Mouse (Mus musculus) frontal cortex, postnatal 10 days (tissue): ENCODE results near the gene Pip5k1c.

Source experiments
- DNase-seq, 2 experiments: peaks; one replicate each; pipeline ENCODE4 v3.0.0; 2022; ENCODE audit warnings: low spot score in 2 of 2, mixed read lengths in 1 of 2

Pip5k1c gene

DNA sequence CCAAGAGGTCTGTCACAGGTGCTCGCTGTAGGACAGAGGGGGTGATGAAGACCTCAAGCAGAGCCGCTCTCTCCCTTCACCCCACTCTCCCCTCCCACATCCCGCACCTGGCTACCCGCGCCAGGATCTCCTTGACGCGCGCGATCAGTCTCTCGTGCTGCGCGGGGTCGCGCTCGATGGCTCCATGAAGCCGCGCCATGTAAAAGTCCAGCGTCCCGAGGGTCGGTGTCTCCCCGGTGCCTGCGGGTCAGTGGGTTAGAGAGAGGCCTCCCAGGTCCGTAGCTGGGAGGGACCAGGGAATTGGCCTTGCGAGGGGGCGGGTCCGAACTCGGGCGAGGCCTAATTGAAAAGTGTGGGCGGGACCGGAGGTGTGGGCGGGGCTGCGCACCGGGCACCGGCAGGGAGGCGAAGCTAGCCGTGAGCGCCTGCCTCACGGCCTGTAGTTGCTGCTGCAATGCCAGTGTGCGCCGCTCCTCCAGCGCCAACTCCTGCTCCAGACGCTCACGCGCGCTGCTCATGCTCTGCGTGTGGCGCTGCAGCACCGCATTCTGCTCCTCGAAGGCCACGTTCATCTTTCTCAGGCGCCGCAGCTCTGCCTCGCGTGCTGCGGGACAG lies 53.8 kb downstream of the Pip5k1c start:
- peak in 1 of 2 experiments; percentile 58 for DNase-seq

- no peak for DNase-seq
Measured at GRCm38 (mm10) chr10:81349146-81349545, 56.4 kb downstream of the Pip5k1c start.

DNA sequence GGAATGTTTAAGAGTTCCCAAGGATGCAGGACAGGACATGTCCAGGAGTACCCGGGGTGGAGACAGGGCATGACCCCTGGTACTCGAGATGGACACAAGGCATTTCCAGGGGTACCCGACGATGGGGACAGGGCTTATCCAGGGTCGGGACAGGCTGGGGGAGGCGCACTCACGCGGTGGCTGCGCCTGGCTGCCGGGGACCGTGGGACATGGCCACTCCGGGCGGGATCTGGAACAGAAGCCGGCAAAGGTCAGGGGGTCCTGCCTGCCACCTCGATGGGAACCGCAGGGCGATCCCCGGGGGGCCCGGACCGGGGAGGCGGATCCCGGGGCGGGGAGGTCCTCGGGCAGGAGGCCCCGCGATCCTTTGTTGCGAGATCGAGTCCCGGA lies 57.2 kb downstream of the Pip5k1c start:
- DNase-seq, result peak in 1 of 2 experiments; percentile 53

GRCm38 (mm10) chr10:81350351-81351063 lies 57.7 kb downstream of the Pip5k1c start, which contains the start of gene Hmg20b:
Gene Hmg20b (minus strand): TSS chr10:81350480.
- peak; percentile 99 to 100 for DNase-seq

GRCm38 (mm10) chr10:81351678-81352291 lies 59.0 kb downstream of the Pip5k1c start:
- no peak for DNase-seq

GRCm38 (mm10) chr10:81354738-81355477 lies 62.1 kb downstream of the Pip5k1c start:
- no peak for DNase-seq

GRCm38 (mm10) chr10:81355533-81355932 lies 62.8 kb downstream of the Pip5k1c start:
- no peak for DNase-seq

GRCm38 (mm10) chr10:81356352-81356990 lies 63.7 kb downstream of the Pip5k1c start:
- DNase-seq, result no peak

DNA sequence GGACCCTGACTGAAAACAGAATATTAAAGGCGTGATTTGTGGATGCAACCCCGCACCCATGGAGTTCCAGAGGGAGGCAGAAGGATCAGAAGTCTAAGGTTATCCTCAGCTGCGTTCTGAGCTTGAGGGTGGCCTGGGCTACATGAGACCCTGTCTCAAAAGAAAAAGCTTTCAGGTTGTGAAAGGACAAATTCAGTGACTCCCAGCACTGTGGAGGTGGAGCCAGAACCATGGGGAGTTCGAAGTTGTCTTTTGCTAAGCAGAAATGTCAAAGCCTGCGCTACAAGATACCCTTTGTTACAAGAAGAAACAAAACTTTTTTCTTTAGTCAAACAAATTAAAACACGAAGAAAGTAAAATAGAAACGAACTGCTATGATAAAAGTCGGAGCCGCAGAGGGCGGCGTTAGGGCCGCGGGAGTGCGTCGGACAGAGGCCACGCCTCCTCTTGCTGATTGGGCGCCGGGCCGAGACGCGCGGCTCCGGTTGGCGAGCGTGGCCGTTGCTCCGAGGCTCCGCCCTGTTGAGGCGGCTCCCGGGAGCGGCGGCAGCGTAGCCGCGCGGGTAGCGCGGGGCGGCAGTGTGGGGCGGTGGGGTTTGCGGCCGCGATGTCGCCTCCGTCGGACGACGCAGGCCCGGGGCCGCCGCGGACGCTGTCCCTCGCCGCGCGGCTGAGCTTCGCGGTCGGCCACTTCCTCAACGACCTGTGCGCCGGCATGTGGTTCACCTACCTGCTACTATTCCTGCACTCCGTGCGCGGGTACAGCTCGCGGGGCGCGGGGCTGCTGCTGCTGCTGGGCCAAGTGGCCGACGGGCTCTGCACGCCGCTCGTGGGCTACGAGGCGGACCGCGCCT lies 64.5 kb downstream of the Pip5k1c start, which contains the start of gene Mfsd12:
Gene Mfsd12, plus strand, starts transcription at position 501 of the 854 bp plus-strand sequence.
- peak; percentile 81 to 90 for DNase-seq

DNA sequence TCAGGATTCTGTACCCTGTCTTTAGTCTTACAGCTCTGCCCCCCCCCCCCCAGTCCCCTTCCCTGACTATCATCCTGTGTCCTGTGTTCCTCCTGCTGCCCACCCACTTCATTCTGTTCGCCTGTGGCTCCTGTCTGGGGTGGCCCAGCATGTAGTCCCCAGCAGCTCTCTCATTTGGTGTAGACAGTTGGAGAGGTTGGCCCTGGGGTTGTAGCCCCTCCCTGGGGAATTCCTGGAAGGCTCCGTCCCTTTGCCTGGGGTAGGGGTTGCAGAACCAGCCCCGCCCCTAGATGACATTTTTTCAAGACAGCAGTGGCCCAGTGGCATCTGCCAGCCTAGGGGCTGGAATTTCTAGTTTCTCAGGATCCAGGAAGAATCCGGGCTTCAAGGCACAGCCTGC lies 65.4 kb downstream of the Pip5k1c start:
- DNase-seq, result no peak

GRCm38 (mm10) chr10:81358841-81359240 lies 66.1 kb downstream of the Pip5k1c start:
- no peak for DNase-seq

GRCm38 (mm10) chr10:81360721-81361120 lies 68.0 kb downstream of the Pip5k1c start:
- no peak for DNase-seq

GRCm38 (mm10) chr10:81362336-81362949 lies 69.7 kb downstream of the Pip5k1c start:
- no peak for DNase-seq

DNA sequence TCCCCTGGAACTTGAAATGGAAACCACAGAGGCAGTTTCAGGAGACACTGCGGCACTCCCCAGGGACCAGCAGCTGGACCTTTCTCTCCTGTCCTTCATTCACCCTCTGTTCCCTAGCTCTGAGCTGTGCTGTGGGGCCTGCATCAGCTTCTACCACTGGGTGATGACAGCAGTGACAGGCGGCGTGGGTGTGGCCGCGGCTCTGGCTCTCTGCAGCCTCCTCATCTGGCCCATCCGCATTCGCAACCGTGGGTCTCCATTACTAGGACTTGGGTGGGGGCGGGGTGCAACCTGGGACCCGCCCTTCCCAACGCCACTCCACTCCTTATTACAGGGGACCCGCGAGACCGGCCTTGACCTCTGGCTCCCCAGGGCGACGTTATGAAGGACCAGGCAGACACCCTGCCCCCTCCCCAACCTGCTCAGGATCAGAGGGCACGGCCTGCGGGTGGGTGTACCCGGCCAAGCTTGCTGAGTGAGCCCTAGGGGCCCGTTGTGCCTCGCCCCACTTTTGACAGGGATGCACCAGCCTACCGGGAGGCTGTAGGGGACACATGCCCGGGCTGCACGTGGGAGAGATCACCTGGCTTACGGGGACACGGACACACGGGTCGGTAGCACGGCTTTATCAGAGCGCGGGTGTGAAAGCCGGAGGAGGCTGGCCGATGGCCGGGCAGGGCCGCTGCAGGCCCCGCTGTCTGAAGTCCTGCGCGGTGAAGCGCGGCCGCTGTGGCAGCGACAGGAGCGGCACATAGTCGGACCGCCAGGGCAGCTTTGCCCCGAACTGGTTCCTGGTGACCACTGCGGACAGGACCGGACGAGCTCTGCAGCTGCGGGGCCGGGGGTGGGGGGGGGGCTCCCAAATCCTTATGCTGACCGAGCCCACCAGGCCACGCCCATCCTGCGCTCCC lies 70.9 kb downstream of the Pip5k1c start:
- DNase-seq, result no peak

GRCm38 (mm10) chr10:81364666-81365065 lies 71.9 kb downstream of the Pip5k1c start:
- no peak for DNase-seq

DNA sequence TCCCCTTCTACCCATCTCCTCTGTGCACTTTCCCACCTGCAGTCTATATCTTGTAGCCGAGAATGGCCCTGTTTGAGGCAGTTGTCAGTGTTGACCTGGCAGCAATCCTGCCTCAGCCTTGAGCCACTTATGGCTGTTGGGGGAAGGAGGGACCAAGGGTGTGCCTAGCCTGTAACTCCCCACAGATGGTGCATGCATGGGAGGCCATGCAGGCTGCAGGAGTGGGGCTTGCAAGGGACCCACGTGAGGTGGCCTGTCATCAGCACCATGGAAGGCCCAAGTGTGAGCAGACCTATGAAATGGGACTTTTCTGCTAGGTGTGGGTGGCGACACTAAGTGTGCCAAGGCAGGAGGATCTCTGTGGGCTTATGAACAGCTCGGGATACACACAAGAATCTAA lies 72.3 kb downstream of the Pip5k1c start:
- DNase-seq, result no peak

GRCm38 (mm10) chr10:81365672-81366476 lies 73.1 kb downstream of the Pip5k1c start, which contains the start of gene 4930404N11Rik:
Gene 4930404N11Rik (minus strand): TSS chr10:81365816.
- no peak for DNase-seq
